Mouse (Mus musculus) ES-Bruce4 (cell line): ENCODE data around the gene Slc28a3. TPM values are rescaled to one million over a fixed set of nuclear protein-coding genes. Genes with fewer than 3 reads are reported as not detected.

Experiments used
- H3K27ac ChIP-seq: 2 replicates; pipeline ENCODE4 v1.5.1; 2012; ENCODE audit warnings: low read length, inconsistent platforms; ENCODE audit not compliant: insufficient read depth
- H3K27me3 ChIP-seq: 2 replicates; pipeline ENCODE4 v1.6.1; 2012; ENCODE audit warnings: mild to moderate bottlenecking, low read length, inconsistent platforms; ENCODE audit not compliant: control insufficient read depth, poor library complexity, insufficient read depth, severe bottlenecking
- H3K36me3 ChIP-seq: 2 replicates; pipeline ENCODE4 v1.6.1; 2012; ENCODE audit warnings: inconsistent platforms, mild to moderate bottlenecking, low read length, moderate library complexity; ENCODE audit not compliant: control insufficient read depth, poor library complexity, insufficient read depth, severe bottlenecking
- H3K4me1 ChIP-seq: one replicate; pipeline ENCODE4 v1.8.1; 2011; ENCODE audit warnings: low read length; ENCODE audit not compliant: control insufficient read depth, insufficient read depth
- H3K4me3 ChIP-seq: 2 replicates; pipeline ENCODE4 v1.5.1; 2011; ENCODE audit warnings: low read depth, mild to moderate bottlenecking, low read length
- H3K9ac ChIP-seq: 2 replicates; pipeline ENCODE4 v1.6.1; 2012; ENCODE audit warnings: low read depth, mild to moderate bottlenecking, inconsistent platforms; ENCODE audit not compliant: poor library complexity, severe bottlenecking
- H3K9me3 ChIP-seq: replicated peaks from 2 replicates; pipeline ENCODE4 v1.6.1; 2012; ENCODE audit warnings: mild to moderate bottlenecking, low read length, inconsistent platforms; ENCODE audit not compliant: control insufficient read depth, poor library complexity, insufficient read depth, severe bottlenecking
- CTCF ChIP-seq: IDR thresholded peaks from one replicate; pipeline ENCODE4 v1.8.1; 2011; ENCODE audit warnings: low read depth, low read length
- EP300 ChIP-seq: IDR thresholded peaks from 2 replicates; pipeline ENCODE4 v1.6.1; 2011; ENCODE audit warnings: low read depth, low read length; ENCODE audit not compliant: insufficient read depth
- POLR2A ChIP-seq: IDR thresholded peaks from one replicate; pipeline ENCODE4 v1.8.1; 2011; ENCODE audit warnings: low read length; ENCODE audit not compliant: insufficient read depth
- polyA plus RNA-seq: library from polyadenylated mRNA; stranded (reverse); fragments of >200 nt; gene quantifications from 2 replicates; pipeline ENCODE4 v1.2.4, GENCODE M21; 2011; ENCODE audit warnings: low read depth; ENCODE audit not compliant: missing spikeins, insufficient read depth, insufficient read length

Slc28a3 gene
- polyA plus RNA-seq, 1 experiment = 0.31 TPM

DNA sequence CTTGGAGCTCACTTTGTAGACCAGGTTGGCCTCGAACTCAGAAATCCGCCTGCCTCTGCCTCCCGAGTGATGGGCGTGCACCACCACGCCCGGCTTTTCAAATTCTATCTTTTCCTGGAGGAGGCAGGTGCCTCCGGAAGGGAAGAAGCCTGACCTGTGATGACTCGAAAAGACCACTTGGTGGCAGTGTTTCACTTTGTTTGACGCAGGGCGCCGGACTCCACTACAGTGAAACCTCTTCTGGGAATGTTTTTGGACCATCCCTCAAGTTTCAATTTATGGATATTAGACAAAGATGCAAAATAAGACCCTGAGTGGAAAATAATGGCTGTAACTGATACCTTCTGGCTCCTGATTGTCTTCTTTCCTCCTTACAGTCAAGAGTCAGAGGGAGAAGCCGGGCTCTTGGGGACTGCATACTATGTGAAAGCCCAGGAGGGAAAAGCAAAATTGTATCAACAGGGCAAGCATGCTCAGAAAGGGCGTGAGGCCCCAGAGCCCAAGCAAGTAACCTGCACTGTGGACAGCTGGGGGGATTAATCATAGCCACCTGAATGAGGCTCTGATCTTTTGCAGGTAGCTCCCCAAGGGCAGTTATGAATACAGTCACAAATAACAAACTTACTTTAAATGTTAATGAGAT, 26.8 kb upstream of the Slc28a3 start:
- Histone ChIP-seq H3K9me3 (no peaks in the 10 kb centered on the region), H3K27me3 (no peaks in the 10 kb centered on the region), H3K9ac (no peak overlapping the region), H3K4me3 (no peak overlapping the region), H3K4me1 (no peaks in the 10 kb centered on the region), H3K36me3 (no peaks in the 10 kb centered on the region), H3K27ac (no peak overlapping the region)
- no peak for TF ChIP-seq POLR2A
- peak; percentile 71 for TF ChIP-seq CTCF

GRCm38 (mm10) chr13:58633887-58634286, 23.2 kb upstream of the Slc28a3 start:
- no peaks in the 10 kb centered on the region for H3K27me3 ChIP-seq
- no peak overlapping the region for H3K27ac ChIP-seq
- H3K36me3 ChIP-seq = no peaks in the 10 kb centered on the region
- H3K4me3 ChIP-seq = no peak overlapping the region
- peaks cover 3% of the 10 kb centered on the region for H3K4me1 ChIP-seq
- no peak for TF ChIP-seq CTCF
- TF ChIP-seq EP300 = no peak
- TF ChIP-seq POLR2A = no peak
- no peaks in the 10 kb centered on the region for H3K9me3 ChIP-seq
- no peak overlapping the region for H3K9ac ChIP-seq

- H3K27me3 ChIP-seq = no peaks in the 10 kb centered on the region
- no peak overlapping the region for H3K27ac ChIP-seq
- H3K9ac ChIP-seq = no peak overlapping the region
- H3K4me3 ChIP-seq = no peak overlapping the region; the same call in 1 of the 2 replicates
- H3K9me3 ChIP-seq = no peaks in the 10 kb centered on the region
- no peaks in the 10 kb centered on the region for H3K36me3 ChIP-seq
- peaks cover 3% of the 10 kb centered on the region for H3K4me1 ChIP-seq
- no peak for TF ChIP-seq POLR2A
- no peak for TF ChIP-seq EP300
- TF ChIP-seq CTCF = no peak
Measured at GRCm38 (mm10) chr13:58630756-58631155, 20.1 kb upstream of the Slc28a3 start.

- Histone ChIP-seq H3K9ac (no peak overlapping the region), H3K4me3 (no peak overlapping the region), H3K4me1 (peaks cover 3% of the 10 kb centered on the region), H3K9me3 (no peaks in the 10 kb centered on the region), H3K27me3 (no peaks in the 10 kb centered on the region), H3K27ac (no peak overlapping the region), H3K36me3 (no peaks in the 10 kb centered on the region)
- TF ChIP-seq CTCF (no peak), EP300 (no peak)
Measured at GRCm38 (mm10) chr13:58629365-58630050, 18.8 kb upstream of the Slc28a3 start.

- H3K27me3 ChIP-seq = no peaks in the 10 kb centered on the region
- H3K36me3 ChIP-seq = no peaks in the 10 kb centered on the region
- H3K9ac ChIP-seq = no peak overlapping the region
- TF ChIP-seq EP300 = no peak
- TF ChIP-seq POLR2A = no peak
- no peak for TF ChIP-seq CTCF
- H3K4me3 ChIP-seq = no peak overlapping the region
- H3K4me1 ChIP-seq = no peaks in the 10 kb centered on the region
- no peak overlapping the region for H3K27ac ChIP-seq
- H3K9me3 ChIP-seq = no peaks in the 10 kb centered on the region
Measured at GRCm38 (mm10) chr13:58622647-58623046, 12.0 kb upstream of the Slc28a3 start.

DNA sequence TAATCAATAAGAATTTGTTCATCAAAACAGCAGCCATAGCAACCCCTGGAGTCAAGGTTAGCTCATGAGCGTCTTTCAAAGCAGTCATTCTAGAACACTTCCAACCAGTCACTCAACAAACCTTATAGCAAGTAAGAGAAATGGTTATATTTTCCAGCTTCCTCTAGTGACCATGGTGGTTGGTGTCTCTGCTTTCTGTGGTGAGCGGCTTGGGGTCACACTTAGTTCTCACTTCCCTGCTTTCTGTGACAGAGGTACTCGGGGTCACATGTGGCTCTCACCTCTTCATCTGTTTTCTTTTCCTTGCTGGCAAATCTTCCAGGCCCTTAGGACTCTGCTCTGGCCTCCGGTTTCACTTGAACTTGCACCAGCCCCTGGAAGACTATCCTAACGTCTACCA, 8.6 kb upstream of the Slc28a3 start:
- H3K4me1 ChIP-seq = no peaks in the 10 kb centered on the region
- no peaks in the 10 kb centered on the region for H3K9me3 ChIP-seq
- no peak overlapping the region for H3K27ac ChIP-seq
- no peaks in the 10 kb centered on the region for H3K36me3 ChIP-seq
- H3K9ac ChIP-seq = no peak overlapping the region
- H3K4me3 ChIP-seq = no peak overlapping the region
- no peaks in the 10 kb centered on the region for H3K27me3 ChIP-seq
- TF ChIP-seq POLR2A (no peak), EP300 (no peak), CTCF (no peak)
